Mouse (Mus musculus) megakaryocyte, embryonic 14.5 days (primary cell): ENCODE results near the gene Jmjd6. TPM values are rescaled to one million over a fixed set of nuclear protein-coding genes. Genes with fewer than 3 reads are reported as not detected.

Experiments used
- H3K27me3 ChIP-seq: replicated peaks from 2 replicates; pipeline ENCODE3; 2012; ENCODE audit warnings: inconsistent platforms
- H3K36me3 ChIP-seq: replicated peaks from 2 replicates; pipeline ENCODE3; 2012; ENCODE audit warnings: low read length, inconsistent platforms, mixed read lengths
- H3K4me1 ChIP-seq: 2 replicates; pipeline ENCODE4 v1.6.1; 2012; ENCODE audit warnings: inconsistent platforms
- H3K4me3 ChIP-seq: replicated peaks from 2 replicates; pipeline ENCODE3; 2012; ENCODE audit warnings: moderate library complexity, mild to moderate bottlenecking, inconsistent platforms
- H3K9me3 ChIP-seq: 2 replicates; pipeline ENCODE4 v1.6.1; 2012; ENCODE audit warnings: inconsistent platforms
- FLI1 ChIP-seq: IDR thresholded peaks from 2 replicates; pipeline ENCODE4 v1.6.1; 2012; ENCODE audit warnings: low read length, inconsistent platforms, mixed read lengths
- GATA1 ChIP-seq: IDR thresholded peaks from 3 replicates; pipeline ENCODE4 v1.6.1; 2012; ENCODE audit warnings: mixed read lengths, low read length, inconsistent platforms, borderline replicate concordance
- polyA plus RNA-seq: library from polyadenylated mRNA; stranded (reverse); fragments of >175 nt; gene quantifications from 2 replicates; pipeline ENCODE4 v1.2.3, GENCODE M21; 2012; ENCODE audit warnings: low replicate concordance; ENCODE audit not compliant: insufficient read depth

Jmjd6 gene
- polyA plus RNA-seq, 1 experiment: 63.2 TPM

- Histone ChIP-seq H3K4me3 (no peak overlapping the region), H3K36me3 (no peaks in the 10 kb centered on the region), H3K9me3 (no peaks in the 10 kb centered on the region), H3K27me3 (peaks cover 86% of the 10 kb centered on the region), H3K4me1 (peaks cover 25% of the 10 kb centered on the region)
- no peak for TF ChIP-seq GATA1
- no peak for TF ChIP-seq FLI1
Measured at GRCm38 (mm10) chr11:116816769-116817168, 26.5 kb downstream of the Jmjd6 start.

- H3K36me3 ChIP-seq: no peaks in the 10 kb centered on the region
- H3K4me1 ChIP-seq: peaks cover 23% of the 10 kb centered on the region
- no peaks in the 10 kb centered on the region for H3K9me3 ChIP-seq
- TF ChIP-seq FLI1 (no peak), GATA1 (no peak)
- no peak overlapping the region for H3K4me3 ChIP-seq
- peaks cover 89% of the 10 kb centered on the region for H3K27me3 ChIP-seq
Measured at GRCm38 (mm10) chr11:116814884-116815415, 28.3 kb downstream of the Jmjd6 start.

- Histone ChIP-seq H3K27me3 (peaks cover 89% of the 10 kb centered on the region), H3K9me3 (no peaks in the 10 kb centered on the region), H3K4me3 (no peak overlapping the region), H3K36me3 (no peaks in the 10 kb centered on the region), H3K4me1 (peaks cover 23% of the 10 kb centered on the region)
- TF ChIP-seq FLI1 (no peak), GATA1 (no peak)
Measured at GRCm38 (mm10) chr11:116814076-116814883, 29.0 kb downstream of the Jmjd6 start.

- Histone ChIP-seq H3K36me3 (no peaks in the 10 kb centered on the region), H3K4me3 (no peak overlapping the region), H3K27me3 (peaks cover 89% of the 10 kb centered on the region), H3K4me1 (peaks cover 23% of the 10 kb centered on the region), H3K9me3 (no peaks in the 10 kb centered on the region)
- TF ChIP-seq FLI1 (no peak), GATA1 (no peak)
Measured at GRCm38 (mm10) chr11:116813610-116814009, 29.6 kb downstream of the Jmjd6 start.

GRCm38 (mm10) chr11:116812793-116813529, 30.3 kb downstream of the Jmjd6 start:
- H3K9me3 ChIP-seq: no peaks in the 10 kb centered on the region
- H3K27me3 ChIP-seq: peaks cover 84% of the 10 kb centered on the region
- peaks cover 25% of the 10 kb centered on the region for H3K4me1 ChIP-seq
- H3K36me3 ChIP-seq: no peaks in the 10 kb centered on the region
- TF ChIP-seq GATA1 (no peak), FLI1 (no peak)
- no peak overlapping the region for H3K4me3 ChIP-seq

- H3K27me3 ChIP-seq: peaks cover 71% of the 10 kb centered on the region
- peaks cover 27% of the 10 kb centered on the region for H3K4me1 ChIP-seq
- TF ChIP-seq GATA1 (no peak), FLI1 (no peak)
- peak overlapping the region; percentile 86 for H3K4me3 ChIP-seq
- no peaks in the 10 kb centered on the region for H3K36me3 ChIP-seq
- no peaks in the 10 kb centered on the region for H3K9me3 ChIP-seq
Measured at GRCm38 (mm10) chr11:116810983-116811901, 32.0 kb downstream of the Jmjd6 start.

GRCm38 (mm10) chr11:116810528-116810927, 32.7 kb downstream of the Jmjd6 start:
- H3K4me3 ChIP-seq: no peak overlapping the region
- TF ChIP-seq GATA1 (no peak), FLI1 (no peak)
- H3K27me3 ChIP-seq: peaks cover 68% of the 10 kb centered on the region
- H3K4me1 ChIP-seq: peaks cover 27% of the 10 kb centered on the region
- no peaks in the 10 kb centered on the region for H3K9me3 ChIP-seq
- no peaks in the 10 kb centered on the region for H3K36me3 ChIP-seq

GRCm38 (mm10) chr11:116809520-116809919, 33.7 kb downstream of the Jmjd6 start:
- Histone ChIP-seq H3K36me3 (no peaks in the 10 kb centered on the region), H3K4me3 (no peak overlapping the region), H3K9me3 (no peaks in the 10 kb centered on the region), H3K4me1 (peaks cover 29% of the 10 kb centered on the region), H3K27me3 (peaks cover 69% of the 10 kb centered on the region)
- TF ChIP-seq FLI1 (no peak), GATA1 (no peak)

GRCm38 (mm10) chr11:116808811-116809395, 34.3 kb downstream of the Jmjd6 start:
- TF ChIP-seq FLI1 (no peak), GATA1 (no peak)
- Histone ChIP-seq H3K4me3 (no peak overlapping the region), H3K9me3 (no peaks in the 10 kb centered on the region), H3K4me1 (peaks cover 29% of the 10 kb centered on the region), H3K36me3 (no peaks in the 10 kb centered on the region), H3K27me3 (peaks cover 67% of the 10 kb centered on the region)
